Mouse (Mus musculus): Measurements from ENCODE around the gene Zfp598. TPM values are rescaled to one million over a fixed set of nuclear protein-coding genes. Genes with fewer than 3 reads are reported as not detected.

Gene Zfp598
- polyA plus RNA-seq, 1 experiment from 2014 or later = 13.5 TPM

DNA sequence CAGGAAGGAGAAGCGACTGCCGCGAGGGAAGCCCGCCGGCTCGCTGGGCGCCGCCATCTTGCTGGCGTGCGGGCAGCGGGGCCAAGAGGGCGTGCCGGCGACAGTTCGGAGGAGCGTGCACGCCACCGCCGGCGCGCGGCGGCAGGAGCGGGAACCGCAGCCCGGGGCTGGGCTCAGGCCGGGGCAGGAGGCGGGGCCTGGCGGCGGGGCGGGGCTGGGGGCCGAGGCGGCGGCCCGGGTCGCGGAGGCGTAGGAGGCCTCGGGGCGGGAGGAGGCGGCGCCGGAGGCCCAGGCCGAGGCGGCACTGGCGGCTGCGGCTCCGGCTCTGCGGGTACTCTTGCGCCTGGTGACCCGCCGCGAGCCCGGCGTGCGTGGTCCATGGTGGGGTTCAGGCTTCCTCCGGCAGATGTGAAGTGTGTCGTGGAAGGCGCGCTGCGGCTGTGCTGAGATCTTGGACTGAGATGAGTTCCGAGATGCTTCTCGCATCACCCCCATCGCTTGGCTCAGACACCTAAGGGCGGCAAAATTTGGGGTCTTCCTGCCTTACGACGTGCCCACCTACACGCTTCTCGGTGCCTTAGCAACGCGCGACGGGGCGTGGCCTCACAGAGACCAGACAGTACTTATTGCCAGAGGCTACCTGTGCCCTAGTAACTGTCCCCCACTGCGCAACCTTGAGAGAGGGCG lies 26.7 kb downstream of the Zfp598 start, which contains the start of the genes Gfer and Noxo1:
Gene Gfer (minus strand): TSS at position 146 of the 687 bp plus-strand sequence.
Gene Noxo1 (plus strand): TSS at position 224 of the 687 bp plus-strand sequence.
- peak within 1 kb of the TSS; percentile 91 for H3K27ac ChIP-seq (ENCODE audit: low read depth, low read length)
- peak; percentile 78 for ATAC-seq
- WGBS = under 1% methylated on average over 69 of the region's 76 CpGs
- H3K27me3 ChIP-seq (replicated peaks; ENCODE audit: control insufficient read depth, insufficient read depth, low read length) = no peaks in the 10 kb centered on the region
- peak; percentile 61 for TF ChIP-seq CTCF (IDR thresholded peaks at IDR 0.05; ENCODE audit: low read depth)
- H3K36me3 ChIP-seq (ENCODE audit: control insufficient read depth, insufficient read depth) = peaks cover 26% of the 10 kb centered on the region; the same call in 1 of the 2 replicates
- peak within 1 kb of the TSS; percentile 82 for H3K4me2 ChIP-seq (replicated peaks; ENCODE audit: low read depth)
- no peaks in the 10 kb centered on the region; the same call in 1 of the 2 replicates for H3K4me1 ChIP-seq (replicated peaks; ENCODE audit: control insufficient read depth, insufficient read depth, low read length)
- H3K9me3 ChIP-seq (ENCODE audit: control insufficient read depth) = no peaks in the 10 kb centered on the region
- H3K4me3 ChIP-seq (ENCODE audit: low read depth, low read length) = peak within 1 kb of the TSS; percentile 86
- H3K9ac ChIP-seq (ENCODE audit: low read depth, low read length) = peak within 1 kb of the TSS; percentile 71

DNA sequence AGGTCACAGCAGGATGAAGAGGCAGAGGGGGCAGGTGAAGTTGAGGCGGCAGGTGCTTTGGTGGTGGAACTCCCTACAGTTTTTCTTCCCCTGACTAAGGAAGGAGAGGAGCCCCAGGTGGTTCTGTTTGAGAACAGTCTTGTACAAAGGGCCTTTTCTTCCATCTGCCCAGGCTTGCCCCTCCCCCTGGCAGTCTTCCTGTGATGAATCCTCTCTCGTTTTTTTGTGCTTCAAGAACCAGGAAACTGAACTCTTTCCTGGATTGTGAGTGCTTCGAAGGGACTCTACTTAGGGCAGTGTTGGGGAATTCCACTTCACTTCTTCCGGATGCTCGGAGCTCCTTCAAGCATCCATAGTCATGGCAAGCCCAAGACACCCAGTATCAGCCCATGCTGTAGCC lies 28.5 kb downstream of the Zfp598 start:
- peak overlapping the region; percentile 40; the same call in 1 of the 2 replicates for H3K9ac ChIP-seq (ENCODE audit: low read depth, low read length)
- no peaks in the 10 kb centered on the region for H3K9me3 ChIP-seq (ENCODE audit: control insufficient read depth)
- H3K27ac ChIP-seq (ENCODE audit: low read depth, low read length) = peak overlapping the region; percentile 91
- ATAC-seq = peak; percentile 39
- H3K27me3 ChIP-seq (replicated peaks; ENCODE audit: control insufficient read depth, insufficient read depth, low read length) = no peaks in the 10 kb centered on the region
- H3K4me2 ChIP-seq (replicated peaks; ENCODE audit: low read depth) = peak overlapping the region; percentile 62
- no peaks in the 10 kb centered on the region; the same call in 1 of the 2 replicates for H3K4me1 ChIP-seq (replicated peaks; ENCODE audit: control insufficient read depth, insufficient read depth, low read length)
- H3K36me3 ChIP-seq (ENCODE audit: control insufficient read depth, insufficient read depth) = peaks cover 34% of the 10 kb centered on the region; the same call in 1 of the 2 replicates
- 15% methylated on average over 5 of the region's 5 CpGs for WGBS
- H3K4me3 ChIP-seq (ENCODE audit: low read depth, low read length) = peak overlapping the region; percentile 14
- no peak for TF ChIP-seq CTCF (IDR thresholded peaks at IDR 0.05; ENCODE audit: low read depth)

DNA sequence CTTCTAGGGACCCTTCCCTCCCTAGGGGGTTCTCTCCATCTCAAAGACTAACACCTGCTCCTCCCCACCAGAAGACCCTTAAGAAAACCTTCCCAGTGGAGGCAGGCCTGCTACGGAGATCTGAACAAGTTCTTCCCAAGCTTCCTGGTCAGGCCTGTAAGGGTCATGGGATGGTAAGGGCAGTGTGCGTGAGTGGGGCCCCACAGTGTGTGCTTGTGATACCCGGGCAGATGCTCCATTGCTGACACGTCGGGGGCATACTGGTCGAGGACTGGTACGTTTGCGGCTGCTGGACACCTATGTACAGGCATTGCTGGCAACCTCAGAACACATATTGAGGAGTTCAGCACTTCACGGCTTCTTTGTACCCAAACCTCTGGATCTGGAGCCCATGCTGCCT lies 29.2 kb downstream of the Zfp598 start:
- ATAC-seq = no peak
- H3K4me3 ChIP-seq (ENCODE audit: low read depth, low read length) = peak overlapping the region; percentile 14
- H3K36me3 ChIP-seq (ENCODE audit: control insufficient read depth, insufficient read depth) = peaks cover 33% of the 10 kb centered on the region; the same call in 1 of the 2 replicates
- H3K4me1 ChIP-seq (replicated peaks; ENCODE audit: control insufficient read depth, insufficient read depth, low read length) = no peaks in the 10 kb centered on the region; the same call in 1 of the 2 replicates
- H3K27ac ChIP-seq (ENCODE audit: low read depth, low read length) = peak overlapping the region; percentile 91
- no peaks in the 10 kb centered on the region for H3K27me3 ChIP-seq (replicated peaks; ENCODE audit: control insufficient read depth, insufficient read depth, low read length)
- TF ChIP-seq CTCF (IDR thresholded peaks at IDR 0.05; ENCODE audit: low read depth) = no peak
- H3K9me3 ChIP-seq (ENCODE audit: control insufficient read depth) = no peaks in the 10 kb centered on the region
- 46% methylated on average over 9 of the region's 9 CpGs for WGBS
- H3K4me2 ChIP-seq (replicated peaks; ENCODE audit: low read depth) = peak overlapping the region; percentile 62
- H3K9ac ChIP-seq (ENCODE audit: low read depth, low read length) = peak overlapping the region; percentile 40

DNA sequence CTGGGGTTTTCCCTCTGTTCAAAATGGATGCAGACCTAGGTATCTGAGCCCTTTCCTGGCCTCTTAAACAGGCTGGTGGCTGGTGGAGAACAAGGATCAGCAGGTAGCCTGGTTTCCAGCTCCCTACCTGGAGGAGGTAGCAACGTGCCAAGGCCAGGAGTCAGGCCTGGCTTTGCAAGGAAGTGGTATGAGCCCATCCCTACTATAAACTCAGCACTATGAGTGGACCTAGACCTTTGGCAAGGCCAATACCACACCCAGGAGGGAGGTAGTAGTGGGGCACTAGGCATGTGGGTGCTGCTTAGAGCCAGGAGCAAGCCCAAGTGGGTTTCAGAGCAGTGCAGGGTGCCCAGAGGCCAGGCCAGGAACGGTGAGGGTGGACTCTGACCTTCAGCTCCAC lies 30.0 kb downstream of the Zfp598 start:
- Histone ChIP-seq H3K4me1 (replicated peaks; ENCODE audit: control insufficient read depth, insufficient read depth, low read length) (no peaks in the 10 kb centered on the region; the same call in 1 of the 2 replicates), H3K9ac (ENCODE audit: low read depth, low read length) (peak overlapping the region; percentile 40; the same call in 1 of the 2 replicates), H3K36me3 (ENCODE audit: control insufficient read depth, insufficient read depth) (peaks cover 40% of the 10 kb centered on the region; the same call in 1 of the 2 replicates), H3K4me2 (replicated peaks; ENCODE audit: low read depth) (peak overlapping the region; percentile 62), H3K9me3 (ENCODE audit: control insufficient read depth) (no peaks in the 10 kb centered on the region), H3K27ac (ENCODE audit: low read depth, low read length) (peak overlapping the region; percentile 91), H3K4me3 (ENCODE audit: low read depth, low read length) (peak overlapping the region; percentile 23; the same call in 1 of the 2 replicates), H3K27me3 (replicated peaks; ENCODE audit: control insufficient read depth, insufficient read depth, low read length) (no peaks in the 10 kb centered on the region)
- 30% methylated on average over 2 of the region's 2 CpGs for WGBS
- TF ChIP-seq CTCF (IDR thresholded peaks at IDR 0.05; ENCODE audit: low read depth) = peak; percentile 26; the same call in 1 of the 2 replicates
- ATAC-seq = peak; percentile 80

DNA sequence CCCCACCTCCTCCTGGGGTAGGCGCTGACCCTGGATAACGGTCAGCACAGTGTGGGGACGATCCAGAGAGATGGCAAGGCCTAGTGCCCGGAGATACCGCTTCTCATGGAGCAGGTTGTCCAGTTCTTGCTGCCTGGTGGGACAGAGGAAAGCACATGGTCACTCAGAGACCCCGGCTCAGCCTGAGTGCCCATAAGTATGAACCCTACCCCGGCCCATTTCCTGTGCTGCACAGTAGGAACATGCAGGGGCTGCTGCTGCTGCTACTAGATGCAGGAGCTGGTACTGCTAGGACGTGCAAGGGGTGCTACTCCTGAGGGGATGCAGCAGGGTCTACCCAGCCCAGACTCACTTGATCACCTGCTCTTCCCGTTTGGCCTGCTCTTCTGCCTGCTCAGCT lies 31.8 kb downstream of the Zfp598 start:
- H3K36me3 ChIP-seq (ENCODE audit: control insufficient read depth, insufficient read depth) = peaks cover 48% of the 10 kb centered on the region; the same call in 1 of the 2 replicates
- TF ChIP-seq CTCF (IDR thresholded peaks at IDR 0.05; ENCODE audit: low read depth) = no peak
- no peak overlapping the region for H3K4me3 ChIP-seq (ENCODE audit: low read depth, low read length)
- no peak overlapping the region for H3K9ac ChIP-seq (ENCODE audit: low read depth, low read length)
- peak overlapping the region; percentile 28; the same call in 1 of the 2 replicates for H3K27ac ChIP-seq (ENCODE audit: low read depth, low read length)
- no peaks in the 10 kb centered on the region; the same call in 1 of the 2 replicates for H3K4me1 ChIP-seq (replicated peaks; ENCODE audit: control insufficient read depth, insufficient read depth, low read length)
- 91% methylated on average over 9 of the region's 9 CpGs for WGBS
- H3K27me3 ChIP-seq (replicated peaks; ENCODE audit: control insufficient read depth, insufficient read depth, low read length) = no peaks in the 10 kb centered on the region
- peak overlapping the region; percentile 62; the same call in 1 of the 2 replicates for H3K4me2 ChIP-seq (replicated peaks; ENCODE audit: low read depth)
- H3K9me3 ChIP-seq (ENCODE audit: control insufficient read depth) = no peaks in the 10 kb centered on the region
- no peak for ATAC-seq

GRCm38 (mm10) chr17:24705821-24706220 lies 36.3 kb downstream of the Zfp598 start:
- no peak for ATAC-seq
- Histone ChIP-seq H3K9me3 (ENCODE audit: control insufficient read depth) (no peaks in the 10 kb centered on the region), H3K4me3 (ENCODE audit: low read depth, low read length) (no peak overlapping the region)

More at GRCm38 (mm10) chr17:24705821-24706220, 36.3 kb downstream of the Zfp598 start:
- Histone ChIP-seq H3K4me1 (replicated peaks; ENCODE audit: control insufficient read depth, insufficient read depth, low read length) (no peaks in the 10 kb centered on the region; the same call in 1 of the 2 replicates), H3K27me3 (replicated peaks; ENCODE audit: control insufficient read depth, insufficient read depth, low read length) (no peaks in the 10 kb centered on the region), H3K36me3 (ENCODE audit: control insufficient read depth, insufficient read depth) (peaks cover 36% of the 10 kb centered on the region; the same call in 1 of the 2 replicates), H3K4me2 (replicated peaks; ENCODE audit: low read depth) (no peak overlapping the region), H3K27ac (ENCODE audit: low read depth, low read length) (no peak overlapping the region), H3K9ac (ENCODE audit: low read depth, low read length) (no peak overlapping the region)
- TF ChIP-seq CTCF (IDR thresholded peaks at IDR 0.05; ENCODE audit: low read depth) = no peak
- WGBS = 99% methylated on average over 3 of the region's 3 CpGs

Measured in intestine, postnatal 0 days (tissue).